Mouse (Mus musculus) liver, postnatal 0 days (tissue): ENCODE measurements around the gene Smco4.

Experiments
- CTCF ChIP-seq: sonication (generic); IDR thresholded peaks from 2 replicates; pipeline ENCODE4 v1.5.1; 2016; ENCODE audit warnings: antibody characterized with exemption, low read depth
- EP300 ChIP-seq: IDR thresholded peaks from 2 replicates; pipeline ENCODE4 v1.6.1; 2016; ENCODE audit warnings: antibody characterized with exemption, low read depth, mild to moderate bottlenecking

GRCm38 (mm10) chr9:15562353-15562752, 69.1 kb downstream of the Smco4 start:
- no peak for TF ChIP-seq CTCF
- TF ChIP-seq EP300 = no peak
